Mouse (Mus musculus) activated CD4-positive, CD25-positive, alpha-beta regulatory T cell (primary cell): ENCODE measurements around the gene Tmem41a. TPM values are rescaled to one million over a fixed set of nuclear protein-coding genes. Genes with fewer than 3 reads are reported as not detected.

Source experiments
- polyA plus RNA-seq, 2 experiments: library from polyadenylated mRNA; unstranded; fragments of 100-300 nt; shearing (Covaris generic); gene quantifications; one replicate each; pipeline ENCODE4 v1.2.1; 2017

Tmem41a gene
- 10 to 100 TPM in 1 of 2 experiments, 1 to 10 TPM in 1; 8.8 to 18.2 TPM for polyA plus RNA-seq

DNA sequence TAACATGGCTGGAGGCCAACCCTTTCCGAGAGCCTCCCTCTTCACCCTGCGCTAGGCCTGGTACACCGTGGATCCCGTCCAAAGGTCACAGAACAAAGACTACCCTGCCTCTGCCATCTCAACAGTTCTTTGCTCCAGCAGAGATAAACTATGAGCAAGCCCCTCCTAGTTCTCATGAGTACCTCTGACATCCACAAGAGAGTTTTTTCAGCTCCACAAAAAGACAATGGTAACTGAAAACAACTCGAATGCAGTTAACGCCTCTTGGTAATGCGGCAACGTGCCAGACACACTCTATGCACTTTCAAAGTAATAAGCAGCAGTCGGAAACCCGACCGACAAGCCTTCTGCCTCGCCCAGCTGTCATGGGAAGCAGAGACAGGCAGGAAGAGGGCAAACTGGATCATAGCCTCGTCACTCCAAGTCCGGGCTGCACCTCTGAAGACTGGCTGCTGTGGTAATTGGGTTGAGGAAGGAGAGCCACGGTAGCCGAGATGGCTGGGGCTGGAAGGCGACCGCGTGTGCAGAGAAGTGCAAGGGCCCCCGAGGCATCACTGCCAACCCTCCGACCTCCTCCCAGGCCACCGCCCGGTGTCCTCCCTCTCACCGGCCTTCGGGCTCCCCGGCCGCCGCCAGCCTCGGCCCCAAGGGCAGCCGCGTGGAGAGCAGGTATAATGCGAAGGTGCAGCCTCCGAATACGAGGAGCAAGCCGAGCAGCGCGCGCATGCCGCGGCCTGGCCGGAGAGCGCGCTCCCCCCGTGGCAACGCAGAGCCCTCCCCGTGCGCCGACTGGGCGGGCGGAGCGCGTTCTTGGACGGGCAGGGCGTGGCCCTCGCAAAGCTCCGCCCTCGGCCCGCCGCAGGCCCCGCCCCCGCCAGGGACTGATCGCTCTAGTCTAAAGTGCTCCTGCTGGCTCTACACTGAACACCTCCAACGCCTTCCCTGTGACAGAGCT, at the start of gene Tmem41a:
TSS of gene Tmem41a (minus strand) at position 792 of the 955 bp plus-strand sequence.

DNA sequence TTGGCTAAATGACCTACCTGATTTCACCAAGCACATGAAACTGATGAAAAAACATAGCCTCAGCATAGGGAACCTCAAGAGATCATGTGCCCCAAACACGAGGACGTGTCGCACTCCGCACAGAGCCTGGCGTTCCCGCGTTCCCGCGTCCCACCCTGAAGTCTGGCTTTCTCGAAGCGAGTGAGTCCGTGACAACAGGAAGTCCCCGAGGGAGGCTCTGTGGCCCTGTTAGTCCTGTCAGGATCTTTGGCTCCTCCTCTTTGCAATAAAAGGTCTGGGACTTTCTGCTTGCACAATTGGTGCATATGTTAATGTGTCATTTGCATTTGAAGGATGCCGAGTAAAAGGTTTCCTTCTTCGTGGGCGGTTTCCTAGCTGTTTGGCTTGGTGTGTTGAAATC, 48.0 kb upstream of the Tmem41a start, which contains the start of gene Liph:
TSS of gene Liph (minus strand) at position 360 of the 400 bp plus-strand sequence.

Other genes starting within 250 kb of the Tmem41a start
- 10 to 100 TPM in 1 of 2 experiments, 1 to 10 TPM in 1; 9.4 to 11.8 TPM for gene Ehhadh, start 159.7 kb downstream of the Tmem41a start, polyA plus RNA-seq
- under 1 TPM; 0.14 to 0.32 TPM for gene Map3k13, start 153.2 kb downstream of the Tmem41a start, polyA plus RNA-seq
- gene Liph, start 48.1 kb upstream of the Tmem41a start, polyA plus RNA-seq: under 1 TPM in 1 of 2 experiments, not detected in 1; 0.91 TPM
- 10 to 100 TPM; 50.5 to 53.7 TPM for gene Senp2, start 61.9 kb upstream of the Tmem41a start, polyA plus RNA-seq
- gene Igf2bp2, start 215.7 kb upstream of the Tmem41a start, polyA plus RNA-seq: 1 to 10 TPM in 1 of 2 experiments, under 1 TPM in 1; 0.26 to 1.4 TPM